Comparison of ENCODE assay signal across 27 mouse cellular contexts in the genomic region with DNA sequence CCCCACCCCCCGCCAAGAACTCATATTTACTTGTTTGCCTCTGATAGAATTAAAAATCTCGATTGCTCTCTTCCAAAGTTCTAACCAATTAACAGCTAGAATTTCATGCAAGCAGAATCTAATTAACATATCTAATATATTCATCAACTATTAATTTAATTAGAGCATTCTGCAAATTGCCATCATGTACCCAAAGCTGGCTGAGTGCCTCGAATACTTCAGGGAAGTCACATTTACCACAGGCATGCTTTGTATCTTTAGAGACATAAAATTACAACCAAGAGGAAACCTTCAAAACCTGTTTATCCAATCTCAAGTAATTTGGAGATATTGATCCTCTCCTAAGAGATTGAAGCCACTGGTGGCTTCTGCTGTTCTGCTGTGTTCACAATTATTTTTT.
DNase-seq lines count a peak whose midpoint lies in the region; ATAC-seq and TF ChIP-seq lines count a peak whose summit lies in the region.
"Had no signal": no experiment of that assay in that cellular context is flagged by ENCODE, and none has a peak within 500 bp of the region (broad histone marks: within the 10 kb centered on the region; RNA-seq: fewer than 3 reads in every experiment).

No protein-coding gene starts in this region.

- TF ChIP-seq CTCF in forebrain, postnatal 0 days (IDR thresholded peaks at IDR 0.05; ENCODE audit: low read depth), result no peak
- no peak for TF ChIP-seq CTCF in midbrain, postnatal 0 days (IDR thresholded peaks at IDR 0.05)

- no peak for ATAC-seq in forebrain, postnatal 0 days
- ATAC-seq in forebrain, embryonic 15.5 days (replicated peaks), result no peak
- no peak for ATAC-seq in midbrain, postnatal 0 days (ENCODE audit: low FRiP score)
- no peak for ATAC-seq in midbrain, embryonic 13.5 days
- ATAC-seq: activated CD4-positive, CD25-positive, alpha-beta regulatory T cell, adult 4 months; CD4-positive, CD25-positive, alpha-beta regulatory T cell, adult 4 months; intestine, embryonic 15.5 days had no signal

- no peak overlapping the region for H3K27ac ChIP-seq in forebrain, postnatal 0 days (ENCODE audit: low read depth, low read length)
- H3K27ac ChIP-seq in forebrain, embryonic 15.5 days (replicated peaks), result no peak overlapping the region
- H3K27ac ChIP-seq in midbrain, postnatal 0 days (ENCODE audit: low read depth, low read length), result no peak overlapping the region
- H3K27ac ChIP-seq in midbrain, embryonic 13.5 days, result no peak overlapping the region
- H3K27ac ChIP-seq in embryonic facial prominence, embryonic 10.5 days (replicated peaks), result no peak overlapping the region
- H3K27ac ChIP-seq: forebrain, embryonic 10.5 days; heart, adult 2 months; heart, embryonic 10.5 days; heart, embryonic 13.5 days; hindbrain, embryonic 15.5 days; intestine, embryonic 15.5 days had no signal

- H3K9ac ChIP-seq in forebrain, postnatal 0 days, result no peak overlapping the region
- no peak overlapping the region for H3K9ac ChIP-seq in forebrain, embryonic 15.5 days (replicated peaks)
- H3K9ac ChIP-seq in midbrain, postnatal 0 days (replicated peaks; ENCODE audit: low read length, poor library complexity, severe bottlenecking), result no peak overlapping the region
- H3K9ac ChIP-seq in midbrain, embryonic 13.5 days (replicated peaks), result no peak overlapping the region
- H3K9ac ChIP-seq: heart, embryonic 13.5 days; hindbrain, embryonic 15.5 days; intestine, embryonic 15.5 days had no signal

- no peaks in the 10 kb centered on the region; the same call in 1 of the 2 replicates for H3K27me3 ChIP-seq in forebrain, postnatal 0 days (ENCODE audit: insufficient read depth, low read length)
- no peaks in the 10 kb centered on the region for H3K27me3 ChIP-seq in forebrain, embryonic 15.5 days
- no peaks in the 10 kb centered on the region for H3K27me3 ChIP-seq in midbrain, postnatal 0 days (ENCODE audit: insufficient read depth, low read length)
- no peaks in the 10 kb centered on the region for H3K27me3 ChIP-seq in midbrain, embryonic 13.5 days
- no peaks in the 10 kb centered on the region for H3K27me3 ChIP-seq in embryonic facial prominence, embryonic 10.5 days (replicated peaks; ENCODE audit: low read depth, poor library complexity, severe bottlenecking)
- H3K27me3 ChIP-seq: heart, embryonic 13.5 days; hindbrain, embryonic 15.5 days; intestine, embryonic 15.5 days had no signal

- peak; percentile 47 for DNase-seq in forebrain, postnatal 0 days
- peak; percentile 21 for DNase-seq in midbrain, postnatal 0 days (ENCODE audit: low spot score)
- peak; percentile 85 for DNase-seq in Muller cell, postnatal 12 days (ENCODE audit: inconsistent ontology term)
- DNase-seq in brain, adult 2 months (ENCODE audit: low read depth, low spot score), result peak; percentile 13
- no peak for DNase-seq in embryonic facial prominence, embryonic 10.5 days (ENCODE audit: low spot score)
- DNase-seq in urinary bladder, postnatal 25 days (ENCODE audit: low spot score), result no peak
- DNase-seq: adrenal gland, adult 8-10 months; adrenal gland, postnatal 25 days; cerebellum, adult 11-12 months; cerebellum, adult 8-10 months; cerebellum, postnatal 10 days; cerebellum, postnatal 36 days; embryo, embryonic 11 days; gastrocnemius, postnatal 10 days; gastrocnemius, postnatal 36 days; heart, adult 2 months; heart, postnatal 14 days; heart, postnatal 4 days had no signal

- no peaks in the 10 kb centered on the region for H3K9me3 ChIP-seq in forebrain, postnatal 0 days (ENCODE audit: low read length)
- H3K9me3 ChIP-seq in forebrain, embryonic 15.5 days, result no peaks in the 10 kb centered on the region
- H3K9me3 ChIP-seq in midbrain, postnatal 0 days (ENCODE audit: low read length), result no peaks in the 10 kb centered on the region
- no peaks in the 10 kb centered on the region for H3K9me3 ChIP-seq in midbrain, embryonic 13.5 days
- H3K9me3 ChIP-seq in embryonic facial prominence, embryonic 10.5 days, result no peaks in the 10 kb centered on the region
- H3K9me3 ChIP-seq: forebrain, embryonic 10.5 days; heart, embryonic 10.5 days; heart, embryonic 13.5 days; hindbrain, embryonic 15.5 days; intestine, embryonic 15.5 days had no signal

- no peaks in the 10 kb centered on the region for H3K36me3 ChIP-seq in forebrain, postnatal 0 days (ENCODE audit: insufficient read depth)
- H3K36me3 ChIP-seq in forebrain, embryonic 15.5 days, result no peaks in the 10 kb centered on the region
- H3K36me3 ChIP-seq in midbrain, postnatal 0 days (ENCODE audit: insufficient read depth, low read length), result no peaks in the 10 kb centered on the region
- no peaks in the 10 kb centered on the region for H3K36me3 ChIP-seq in midbrain, embryonic 13.5 days
- no peaks in the 10 kb centered on the region for H3K36me3 ChIP-seq in embryonic facial prominence, embryonic 10.5 days (replicated peaks)
- H3K36me3 ChIP-seq: forebrain, embryonic 10.5 days; heart, embryonic 10.5 days; heart, embryonic 13.5 days; hindbrain, embryonic 15.5 days; intestine, embryonic 15.5 days had no signal

- H3K4me3 ChIP-seq in forebrain, postnatal 0 days (ENCODE audit: low read depth, low read length), result no peak overlapping the region
- no peak overlapping the region for H3K4me3 ChIP-seq in forebrain, embryonic 15.5 days
- H3K4me3 ChIP-seq in midbrain, postnatal 0 days (ENCODE audit: low read depth, low read length), result no peak overlapping the region
- H3K4me3 ChIP-seq in midbrain, embryonic 13.5 days (replicated peaks), result no peak overlapping the region
- no peak overlapping the region for H3K4me3 ChIP-seq in embryonic facial prominence, embryonic 10.5 days
- H3K4me3 ChIP-seq: forebrain, embryonic 10.5 days; heart, adult 2 months; heart, embryonic 10.5 days; heart, embryonic 13.5 days; hindbrain, embryonic 15.5 days; intestine, embryonic 15.5 days had no signal

- H3K4me1 ChIP-seq in forebrain, postnatal 0 days (ENCODE audit: insufficient read depth), result no peaks in the 10 kb centered on the region
- peaks cover 10% of the 10 kb centered on the region; the same call in 1 of the 2 replicates for H3K4me1 ChIP-seq in forebrain, embryonic 15.5 days
- H3K4me1 ChIP-seq in midbrain, postnatal 0 days (ENCODE audit: insufficient read depth, low read length), result no peaks in the 10 kb centered on the region
- no peaks in the 10 kb centered on the region for H3K4me1 ChIP-seq in midbrain, embryonic 13.5 days (replicated peaks)
- H3K4me1 ChIP-seq in embryonic facial prominence, embryonic 10.5 days, result peaks cover 8% of the 10 kb centered on the region; the same call in 1 of the 2 replicates
- H3K4me1 ChIP-seq: forebrain, embryonic 10.5 days; heart, embryonic 10.5 days; intestine, embryonic 15.5 days had no signal

- WGBS in forebrain, postnatal 0 days, result 32% methylated on average over 3 of the region's 3 CpGs
- WGBS in forebrain, embryonic 15.5 days, result 29% methylated on average over 3 of the region's 3 CpGs
- 69% methylated on average over 3 of the region's 3 CpGs for WGBS in midbrain, postnatal 0 days
- WGBS in midbrain, embryonic 13.5 days, result 74% methylated on average over 3 of the region's 3 CpGs
- 82% methylated on average over 3 of the region's 3 CpGs for WGBS in embryonic facial prominence, embryonic 10.5 days

- no peak overlapping the region for H3K4me2 ChIP-seq in forebrain, postnatal 0 days (ENCODE audit: low read depth)
- H3K4me2 ChIP-seq in forebrain, embryonic 15.5 days (replicated peaks), result no peak overlapping the region
- no peak overlapping the region for H3K4me2 ChIP-seq in midbrain, postnatal 0 days (ENCODE audit: low read depth, low read length, poor library complexity, severe bottlenecking)
- H3K4me2 ChIP-seq in midbrain, embryonic 13.5 days (replicated peaks), result no peak overlapping the region
- H3K4me2 ChIP-seq: heart, embryonic 13.5 days; hindbrain, embryonic 15.5 days; intestine, embryonic 15.5 days had no signal

Comparison
In these comparisons a context has a peak if more than half of its experiments do, and no peak if none do; other contexts are left out.
1. DNase-seq: peak in forebrain, postnatal 0 days (single experiment), midbrain, postnatal 0 days (single experiment), Muller cell, postnatal 12 days (single experiment) and brain, adult 2 months (single experiment); none in embryonic facial prominence, embryonic 10.5 days (single experiment) and urinary bladder, postnatal 25 days (single experiment).